ENCODE assay signal across 12 mouse cellular contexts in the genomic region with DNA sequence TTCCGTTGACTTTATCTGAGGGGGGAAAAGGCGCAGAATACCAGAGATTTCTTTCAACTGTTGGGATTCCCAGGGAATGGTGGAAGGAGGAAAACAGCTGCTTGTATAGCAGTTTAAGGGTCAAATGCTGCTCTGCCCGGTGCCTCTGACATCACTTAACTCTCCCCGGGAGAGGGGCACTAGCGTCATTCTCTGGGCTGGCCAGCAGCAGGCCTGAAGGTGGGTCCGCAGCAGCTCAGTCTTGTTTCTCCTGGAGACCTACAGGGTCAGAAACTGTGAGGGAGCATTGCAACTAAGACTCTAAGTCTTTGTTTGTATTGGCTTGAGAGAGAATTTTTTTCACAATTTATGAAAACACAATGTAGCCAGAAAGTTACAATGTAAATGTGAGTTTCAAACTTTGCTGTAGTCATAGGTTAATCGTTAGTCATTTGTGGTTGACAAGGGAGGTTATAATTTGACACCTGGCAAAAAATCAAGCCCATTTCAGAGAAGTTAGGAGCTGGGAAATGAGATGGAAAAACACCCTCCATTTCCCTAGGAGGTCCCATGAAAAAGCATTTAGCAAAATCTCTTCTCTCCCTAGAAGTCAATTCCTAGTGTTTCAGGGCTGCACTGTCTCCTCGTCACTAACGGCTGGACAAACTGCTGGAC.
DNase-seq lines count a peak whose midpoint lies in the region; ATAC-seq lines count a peak whose summit lies in the region.
"Had no signal": no experiment of that assay in that cellular context is flagged by ENCODE, and none has a peak within 500 bp of the region (broad histone marks: within the 10 kb centered on the region; RNA-seq: fewer than 3 reads in every experiment).

No protein-coding gene starts in this region.

- no peaks in the 10 kb centered on the region for H3K36me3 ChIP-seq in hindbrain, embryonic 10.5 days
- H3K36me3 ChIP-seq in hindbrain, embryonic 16.5 days (ENCODE audit: control insufficient read depth, insufficient read depth, low read length) = no peaks in the 10 kb centered on the region
- H3K36me3 ChIP-seq in embryonic facial prominence, embryonic 14.5 days (ENCODE audit: control insufficient read depth, insufficient read depth, low read length) = no peaks in the 10 kb centered on the region
- H3K36me3 ChIP-seq in kidney, embryonic 16.5 days (ENCODE audit: insufficient read depth, low read length) = no peaks in the 10 kb centered on the region
- no peaks in the 10 kb centered on the region for H3K36me3 ChIP-seq in limb, embryonic 15.5 days
- H3K36me3 ChIP-seq in heart, embryonic 10.5 days = no peaks in the 10 kb centered on the region
- H3K36me3 ChIP-seq: liver, embryonic 12.5 days had no signal

- H3K9me3 ChIP-seq in hindbrain, embryonic 10.5 days = no peaks in the 10 kb centered on the region
- H3K9me3 ChIP-seq in hindbrain, embryonic 16.5 days (ENCODE audit: control insufficient read depth, low read length) = no peaks in the 10 kb centered on the region
- H3K9me3 ChIP-seq in embryonic facial prominence, embryonic 14.5 days (ENCODE audit: control insufficient read depth, low read length) = no peaks in the 10 kb centered on the region
- 0 out of 2 replicates have a peak, but pooled peaks cover 2% of the 10 kb centered on the region for H3K9me3 ChIP-seq in kidney, embryonic 16.5 days (ENCODE audit: low read length)
- no peaks in the 10 kb centered on the region for H3K9me3 ChIP-seq in limb, embryonic 15.5 days
- no peaks in the 10 kb centered on the region for H3K9me3 ChIP-seq in heart, embryonic 10.5 days

- no peak for ATAC-seq in hindbrain, embryonic 16.5 days
- no peak for ATAC-seq in embryonic facial prominence, embryonic 14.5 days (ENCODE audit: low read depth)
- ATAC-seq in kidney, embryonic 16.5 days (ENCODE audit: low FRiP score, low TSS enrichment) = peak; percentile 86; the same call in 1 of the 2 replicates
- ATAC-seq in limb, embryonic 15.5 days (ENCODE audit: insufficient number of reproducible peaks, low FRiP score, low TSS enrichment, low read depth) = no peak
- ATAC-seq in activated CD4-positive, CD25-positive, alpha-beta regulatory T cell, adult 4 months = no peak
- ATAC-seq: liver, embryonic 12.5 days; lung, postnatal 0 days had no signal

- WGBS in hindbrain, embryonic 10.5 days = 38% methylated on average over 9 of the region's 9 CpGs
- 44% methylated on average over 9 of the region's 9 CpGs for WGBS in hindbrain, embryonic 16.5 days
- WGBS in embryonic facial prominence, embryonic 14.5 days = 43% methylated on average over 9 of the region's 9 CpGs
- WGBS in kidney, embryonic 16.5 days = 30% methylated on average over 9 of the region's 9 CpGs
- WGBS in limb, embryonic 15.5 days = 25% methylated on average over 9 of the region's 9 CpGs
- 48% methylated on average over 9 of the region's 9 CpGs for WGBS in heart, embryonic 10.5 days

- no peak overlapping the region; the same call in 1 of the 2 replicates for H3K4me2 ChIP-seq in hindbrain, embryonic 16.5 days (ENCODE audit: low read length)
- no peak overlapping the region for H3K4me2 ChIP-seq in embryonic facial prominence, embryonic 14.5 days (ENCODE audit: low read depth, low read length)
- H3K4me2 ChIP-seq in kidney, embryonic 16.5 days (replicated peaks; ENCODE audit: low read depth, low read length) = no peak overlapping the region; the same call in 1 of the 2 replicates
- no peak overlapping the region for H3K4me2 ChIP-seq in limb, embryonic 15.5 days
- H3K4me2 ChIP-seq: liver, embryonic 12.5 days had no signal

- H3K4me3 ChIP-seq in hindbrain, embryonic 10.5 days = no peak overlapping the region
- H3K4me3 ChIP-seq in hindbrain, embryonic 16.5 days (ENCODE audit: low read length) = no peak overlapping the region
- no peak overlapping the region for H3K4me3 ChIP-seq in embryonic facial prominence, embryonic 14.5 days (ENCODE audit: low read depth, low read length)
- no peak overlapping the region for H3K4me3 ChIP-seq in kidney, embryonic 16.5 days (ENCODE audit: low read length)
- H3K4me3 ChIP-seq in limb, embryonic 15.5 days = no peak overlapping the region
- no peak overlapping the region for H3K4me3 ChIP-seq in heart, embryonic 10.5 days
- H3K4me3 ChIP-seq: liver, embryonic 12.5 days had no signal

- no peak overlapping the region for H3K27ac ChIP-seq in hindbrain, embryonic 10.5 days
- H3K27ac ChIP-seq in hindbrain, embryonic 16.5 days (ENCODE audit: low read depth, low read length) = no peak overlapping the region
- H3K27ac ChIP-seq in embryonic facial prominence, embryonic 14.5 days (replicated peaks; ENCODE audit: low read depth, low read length) = no peak overlapping the region
- H3K27ac ChIP-seq in kidney, embryonic 16.5 days (ENCODE audit: low read length) = peak overlapping the region; percentile 58
- 0 out of 2 replicates have a peak overlapping the region, but pooled peaks have one; percentile 17 for H3K27ac ChIP-seq in limb, embryonic 15.5 days
- H3K27ac ChIP-seq in heart, embryonic 10.5 days = no peak overlapping the region
- H3K27ac ChIP-seq: liver, embryonic 12.5 days had no signal

- no peak overlapping the region for H3K9ac ChIP-seq in hindbrain, embryonic 16.5 days (ENCODE audit: low read depth, low read length)
- H3K9ac ChIP-seq in embryonic facial prominence, embryonic 14.5 days (ENCODE audit: low read depth, low read length) = no peak overlapping the region
- H3K9ac ChIP-seq in kidney, embryonic 16.5 days (replicated peaks; ENCODE audit: low read length) = no peak overlapping the region
- no peak overlapping the region for H3K9ac ChIP-seq in limb, embryonic 15.5 days
- H3K9ac ChIP-seq: liver, embryonic 12.5 days had no signal

- H3K27me3 ChIP-seq in hindbrain, embryonic 10.5 days (ENCODE audit: insufficient read depth, poor library complexity, severe bottlenecking) = no peaks in the 10 kb centered on the region
- H3K27me3 ChIP-seq in hindbrain, embryonic 16.5 days (replicated peaks; ENCODE audit: control insufficient read depth, insufficient read depth, low read length) = no peaks in the 10 kb centered on the region
- H3K27me3 ChIP-seq in embryonic facial prominence, embryonic 14.5 days (replicated peaks; ENCODE audit: control insufficient read depth, insufficient read depth, low read length) = no peaks in the 10 kb centered on the region
- H3K27me3 ChIP-seq in kidney, embryonic 16.5 days (ENCODE audit: insufficient read depth, low read length) = no peaks in the 10 kb centered on the region
- H3K27me3 ChIP-seq in limb, embryonic 15.5 days = 0 out of 2 replicates have a peak, but pooled peaks cover 5% of the 10 kb centered on the region
- H3K27me3 ChIP-seq in heart, embryonic 10.5 days (ENCODE audit: insufficient read depth, poor library complexity, severe bottlenecking) = no peaks in the 10 kb centered on the region
- H3K27me3 ChIP-seq: liver, embryonic 12.5 days had no signal

- peak; percentile 8 for DNase-seq in hindbrain, embryonic 10.5 days (ENCODE audit: low spot score)
- DNase-seq in embryonic facial prominence, embryonic 14.5 days (ENCODE audit: low spot score) = peak; percentile 36
- DNase-seq in right cerebral cortex, postnatal 10 days (ENCODE audit: low spot score in 2 of 2) = no peak
- no peak for DNase-seq in heart, embryonic 10.5 days (ENCODE audit: low spot score)
- DNase-seq: cerebellum, adult 11 months; right cerebral cortex, postnatal 4 days had no signal

- peaks cover 9% of the 10 kb centered on the region for H3K4me1 ChIP-seq in hindbrain, embryonic 10.5 days (replicated peaks)
- H3K4me1 ChIP-seq in hindbrain, embryonic 16.5 days (ENCODE audit: control insufficient read depth, insufficient read depth, low read depth, low read length) = no peaks in the 10 kb centered on the region
- no peaks in the 10 kb centered on the region for H3K4me1 ChIP-seq in embryonic facial prominence, embryonic 14.5 days (ENCODE audit: control insufficient read depth, insufficient read depth, low read length)
- H3K4me1 ChIP-seq in kidney, embryonic 16.5 days (ENCODE audit: insufficient read depth, low read length) = 0 out of 2 replicates have a peak, but pooled peaks cover 6% of the 10 kb centered on the region
- H3K4me1 ChIP-seq in limb, embryonic 15.5 days = peaks cover 8% of the 10 kb centered on the region; the same call in 1 of the 2 replicates
- no peaks in the 10 kb centered on the region for H3K4me1 ChIP-seq in heart, embryonic 10.5 days
- H3K4me1 ChIP-seq: liver, embryonic 12.5 days had no signal

Comparison
In these comparisons a context has a peak if more than half of its experiments do, and no peak if none do; other contexts are left out.
1. DNase-seq: peak in hindbrain, embryonic 10.5 days (single experiment) and embryonic facial prominence, embryonic 14.5 days (single experiment); none in right cerebral cortex, postnatal 10 days (0 of 2) and heart, embryonic 10.5 days (single experiment).
2. H3K27ac ChIP-seq: peak in kidney, embryonic 16.5 days (single experiment) and limb, embryonic 15.5 days (single experiment); none in hindbrain, embryonic 10.5 days (single experiment), hindbrain, embryonic 16.5 days (single experiment), embryonic facial prominence, embryonic 14.5 days (single experiment) and heart, embryonic 10.5 days (single experiment).